Mouse (Mus musculus) CD4-positive helper T cell, adult 2 months (primary cell): Measurements from ENCODE around the gene Slc9a1.

Experiments used
- DNase-seq: peaks from one replicate; pipeline ENCODE4 v3.0.0-alpha.2; 2012; ENCODE audit warnings: low read depth, missing footprints, low spot score

Slc9a1 gene

GRCm38 (mm10) chr4:133374011-133374410 is 4.5 kb downstream of the Slc9a1 start:
- DNase-seq = no peak

GRCm38 (mm10) chr4:133375812-133376577 is 6.5 kb downstream of the Slc9a1 start:
- DNase-seq = no peak

GRCm38 (mm10) chr4:133378236-133379045 is 8.9 kb downstream of the Slc9a1 start:
- DNase-seq = peak; percentile 17

- no peak for DNase-seq
Observed at GRCm38 (mm10) chr4:133379046-133379347, 9.5 kb downstream of the Slc9a1 start.

GRCm38 (mm10) chr4:133379861-133380260 is 10.4 kb downstream of the Slc9a1 start:
- DNase-seq = no peak

DNA sequence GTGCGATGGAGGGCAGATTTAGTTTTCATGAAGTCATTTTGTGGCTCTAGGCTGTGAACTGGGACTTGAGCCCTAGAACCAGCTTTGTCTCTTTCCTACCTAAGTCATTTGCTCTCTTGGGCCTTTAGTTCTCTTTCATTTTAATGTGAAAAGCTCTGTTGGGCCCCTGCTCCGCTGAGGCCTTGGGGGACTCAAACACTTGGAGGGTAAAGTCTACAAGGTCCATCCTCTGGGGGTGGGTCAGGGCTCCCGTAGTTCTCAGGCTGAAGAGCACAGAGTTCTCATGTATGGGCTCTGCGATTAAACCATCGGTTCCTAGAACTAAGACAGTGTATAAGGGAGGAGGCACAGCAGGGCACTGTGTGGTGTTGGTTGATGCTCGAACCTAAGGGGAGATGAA is 11.0 kb downstream of the Slc9a1 start:
- DNase-seq = no peak

GRCm38 (mm10) chr4:133381141-133381540 is 11.6 kb downstream of the Slc9a1 start:
- no peak for DNase-seq

DNA sequence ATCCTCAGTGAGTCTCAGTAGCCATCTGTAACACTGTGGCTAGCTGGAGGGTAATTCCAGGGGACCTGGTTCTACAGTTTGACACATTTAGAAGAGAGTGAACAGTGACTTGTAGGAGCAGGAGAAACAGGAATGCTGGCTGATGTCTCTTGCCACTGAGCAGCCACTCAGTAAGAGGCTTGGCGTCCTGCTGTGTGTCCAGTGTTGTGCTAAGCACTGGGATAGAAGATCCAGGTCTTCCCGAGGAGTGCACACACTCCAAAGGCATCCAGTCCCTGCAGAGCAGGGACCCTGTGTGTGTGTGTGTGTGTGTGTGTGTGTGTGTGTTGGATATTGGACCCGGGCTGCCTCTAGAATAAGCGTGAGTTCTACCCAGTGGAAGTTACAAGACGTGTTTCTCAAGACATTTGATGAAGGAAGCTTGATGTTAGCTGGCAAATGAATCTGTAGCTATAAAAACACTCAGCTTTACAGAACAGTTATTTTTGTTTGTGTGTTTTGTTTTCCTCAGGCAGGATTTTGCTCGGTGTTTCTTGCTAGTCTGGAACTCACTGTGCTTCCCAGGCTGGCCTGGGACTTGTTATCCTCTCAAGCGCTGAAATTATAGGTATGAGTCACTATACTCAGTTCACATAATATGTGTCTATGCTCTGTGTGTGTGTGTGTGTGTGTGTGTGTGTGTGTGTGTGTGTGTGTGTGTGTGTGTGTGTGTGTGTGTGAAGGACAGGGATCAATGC is 16.7 kb downstream of the Slc9a1 start:
- DNase-seq = no peak

GRCm38 (mm10) chr4:133387053-133387452 is 17.5 kb downstream of the Slc9a1 start:
- no peak for DNase-seq

- DNase-seq = no peak
Observed at GRCm38 (mm10) chr4:133388781-133389552, 19.5 kb downstream of the Slc9a1 start.

- DNase-seq = no peak
Observed at GRCm38 (mm10) chr4:133390042-133390441, 20.5 kb downstream of the Slc9a1 start.

- DNase-seq = no peak
Observed at GRCm38 (mm10) chr4:133390585-133390984, 21.1 kb downstream of the Slc9a1 start.

DNA sequence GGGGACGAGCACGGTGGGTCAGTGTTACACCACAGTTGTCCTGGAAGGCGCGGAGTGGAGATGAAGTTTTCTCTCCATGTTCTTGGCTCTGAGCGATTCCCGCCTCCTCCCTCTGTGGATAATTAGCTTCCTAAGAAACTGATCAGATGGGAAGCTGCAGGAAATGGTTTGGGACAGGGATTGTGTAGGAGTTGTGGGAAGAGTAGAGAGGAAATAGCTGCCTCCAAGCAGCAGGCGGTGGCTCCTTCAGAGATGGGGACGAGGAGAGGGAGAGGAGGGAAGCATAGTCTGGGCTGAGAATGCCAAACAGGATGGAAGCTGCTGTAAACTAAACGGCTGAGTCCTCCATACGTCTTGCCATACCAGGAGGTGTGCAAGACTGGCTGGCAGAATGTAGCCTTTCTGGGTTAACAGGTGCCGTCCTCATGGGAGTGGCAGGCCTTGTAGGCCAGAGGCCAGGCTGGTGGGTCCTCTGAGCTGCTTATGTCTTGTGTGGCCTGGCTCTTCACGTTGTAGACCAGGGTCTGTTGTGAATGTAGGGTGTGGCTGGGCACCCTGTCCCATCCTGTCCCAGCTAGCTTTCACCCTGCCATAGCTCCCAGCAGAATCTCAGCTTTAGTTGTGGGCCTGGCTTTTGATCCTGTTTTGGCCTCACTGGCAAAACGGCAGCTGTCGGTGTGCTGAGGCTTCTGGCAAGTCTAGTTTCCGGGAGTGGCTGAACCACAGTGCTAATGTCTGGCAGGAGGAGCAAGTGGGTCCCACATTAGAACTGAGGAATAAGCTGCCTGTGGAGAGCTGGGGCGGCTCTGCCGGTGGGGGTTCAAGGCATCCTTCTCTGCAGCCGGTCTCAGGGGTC is 21.9 kb downstream of the Slc9a1 start:
- DNase-seq = no peak

- DNase-seq = no peak
Observed at GRCm38 (mm10) chr4:133394981-133395573, 25.6 kb downstream of the Slc9a1 start.

DNA sequence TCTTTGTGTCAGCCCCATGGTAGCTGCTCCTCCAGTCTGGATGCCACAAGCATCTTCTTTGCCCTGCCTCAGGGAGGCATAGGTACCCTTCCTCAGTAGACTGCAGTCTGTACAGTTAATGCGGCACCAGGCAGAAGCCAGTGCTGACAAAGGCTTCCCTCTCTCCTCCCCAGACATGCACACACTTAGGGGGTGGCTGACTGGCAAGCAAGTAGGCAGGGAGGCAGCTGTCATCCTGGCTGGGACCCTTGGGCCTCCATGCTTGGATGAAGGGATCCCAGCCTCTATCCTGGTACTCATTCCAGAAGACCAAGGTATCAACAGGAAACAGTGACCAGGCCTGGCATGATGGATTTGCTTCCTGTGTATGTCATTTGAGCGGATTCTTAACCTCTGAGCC is 26.6 kb downstream of the Slc9a1 start:
- DNase-seq = no peak

GRCm38 (mm10) chr4:133397299-133397698 is 27.8 kb downstream of the Slc9a1 start:
- no peak for DNase-seq

- DNase-seq = no peak
Observed at GRCm38 (mm10) chr4:133397961-133398360, 28.5 kb downstream of the Slc9a1 start.

DNA sequence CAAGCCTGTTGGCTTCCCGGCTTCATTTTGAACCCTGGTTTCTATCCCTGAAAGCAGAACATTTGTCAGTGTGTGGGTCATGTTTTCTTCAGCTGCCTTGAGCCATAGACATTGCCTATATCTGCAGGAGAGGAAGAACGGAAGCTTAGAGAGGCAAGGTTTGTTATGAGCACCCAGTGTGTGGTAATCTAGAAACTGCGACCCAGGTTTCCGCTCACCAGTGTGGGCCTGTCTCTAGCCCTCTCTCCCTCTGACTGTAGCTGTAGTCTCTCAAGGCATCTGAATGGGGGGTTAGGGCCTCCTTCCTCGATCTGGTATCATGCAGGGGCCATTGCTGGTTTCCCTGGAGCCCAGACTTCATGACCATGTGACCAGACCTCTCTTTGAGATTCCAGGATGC is 29.1 kb downstream of the Slc9a1 start:
- no peak for DNase-seq

DNA sequence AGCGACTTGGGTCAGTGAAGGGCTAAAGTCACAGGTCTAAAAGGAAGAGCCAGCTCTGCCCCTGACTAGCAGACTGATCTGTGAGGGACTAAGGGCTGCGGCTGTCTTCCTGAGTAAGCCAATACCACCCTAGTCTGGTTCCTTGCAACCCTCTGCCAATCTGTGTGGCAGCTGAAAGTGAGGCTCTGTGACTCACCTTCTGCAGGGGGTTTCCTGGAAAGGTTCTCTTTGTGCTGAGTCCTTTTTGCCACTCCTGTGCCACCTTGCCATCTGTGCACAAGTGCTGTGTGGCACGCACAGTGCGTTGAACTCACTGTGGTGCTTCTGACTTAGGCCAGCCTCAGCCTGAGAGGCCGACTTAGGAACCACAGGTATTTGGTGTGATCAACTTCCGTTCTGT is 30.0 kb downstream of the Slc9a1 start:
- peak; percentile 36 for DNase-seq

GRCm38 (mm10) chr4:133400098-133400497 is 30.6 kb downstream of the Slc9a1 start:
- DNase-seq = no peak
